Mouse (Mus musculus) liver, adult 2 months (tissue): ENCODE measurements around the gene Efcab14.

Experiments used
- CTCF ChIP-seq: fragments of 200-500 bp; IDR thresholded peaks from 2 replicates; pipeline ENCODE4 v1.5.1; 2011; ENCODE audit warnings: low read depth, low read length, control low read depth
- POLR2A ChIP-seq: fragments of 200-500 bp; IDR thresholded peaks from 2 replicates; pipeline ENCODE4 v1.6.1; 2011; ENCODE audit warnings: low read length, control low read depth; ENCODE audit not compliant: insufficient read depth; ENCODE audit errors: extremely low read depth

DNA sequence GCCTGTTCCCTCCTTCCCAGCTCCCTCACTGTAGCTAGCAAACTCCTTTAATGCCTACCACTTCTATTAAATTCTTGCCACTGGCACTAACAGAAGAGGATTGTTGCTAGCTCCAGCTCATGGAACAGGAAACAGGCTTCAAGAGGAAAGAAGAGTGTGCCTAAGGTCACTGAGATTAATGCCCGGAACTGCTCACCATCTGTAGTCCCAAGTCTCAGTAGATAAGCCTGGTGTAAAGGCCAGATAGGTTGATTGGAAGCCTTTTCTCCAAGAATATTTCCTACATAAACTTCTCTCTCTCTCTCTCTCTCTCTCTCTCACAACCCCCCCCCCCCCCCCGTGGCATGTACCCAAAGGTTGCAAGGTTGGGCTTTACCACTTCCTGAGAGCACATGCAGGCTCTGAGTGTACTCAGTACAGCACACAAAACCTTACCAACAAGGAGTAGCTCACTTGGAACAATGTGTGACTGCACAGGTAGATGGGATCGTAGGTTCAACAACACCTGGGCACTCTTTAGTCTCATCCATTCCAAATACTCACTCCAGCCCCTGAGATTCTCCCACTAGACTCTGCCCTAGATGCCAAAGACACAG, 5.2 kb upstream of the Efcab14 start:
- TF ChIP-seq CTCF (no peak), POLR2A (no peak)
